Mouse (Mus musculus) megakaryocyte-erythroid progenitor cell, adult 5-6 weeks (primary cell): Measurements from ENCODE around the gene Gpd1. TPM values are rescaled to one million over a fixed set of nuclear protein-coding genes. Genes with fewer than 3 reads are reported as not detected.

Experiments
- ATAC-seq: replicated peaks from 2 replicates; pipeline ENCODE4 v1.8.0; 2016; ENCODE audit warnings: mild to moderate bottlenecking, inconsistent platforms; ENCODE audit not compliant: severe bottlenecking, poor library complexity, low FRiP score, low TSS enrichment
- total RNA-seq, 2 experiments: library from RNA; stranded (forward) in 1 of 2; stranded (reverse) in 1 of 2; fragments of 200-1000, 215-1000 nt in 1 of 2; fragments of >200 nt in 1 of 2; fragmentation: Nextera tagmentation in 1 of 2; gene quantifications; 2 replicates each; pipeline ENCODE4 v1.2.3; 2014 to 2017

The Gpd1 gene
- total RNA-seq (2014; fragmentation: Nextera tagmentation) = 0.49 TPM in 1 of 2 replicates, not detected in the other
- 0.23 TPM in 1 of 2 replicates, not detected in the other for total RNA-seq (2017)

- ATAC-seq = no peak
Measured at GRCm38 (mm10) chr15:99717386-99718334, at the start of gene Gpd1. Gene Gpd1 (plus strand): TSS chr15:99717515.

DNA sequence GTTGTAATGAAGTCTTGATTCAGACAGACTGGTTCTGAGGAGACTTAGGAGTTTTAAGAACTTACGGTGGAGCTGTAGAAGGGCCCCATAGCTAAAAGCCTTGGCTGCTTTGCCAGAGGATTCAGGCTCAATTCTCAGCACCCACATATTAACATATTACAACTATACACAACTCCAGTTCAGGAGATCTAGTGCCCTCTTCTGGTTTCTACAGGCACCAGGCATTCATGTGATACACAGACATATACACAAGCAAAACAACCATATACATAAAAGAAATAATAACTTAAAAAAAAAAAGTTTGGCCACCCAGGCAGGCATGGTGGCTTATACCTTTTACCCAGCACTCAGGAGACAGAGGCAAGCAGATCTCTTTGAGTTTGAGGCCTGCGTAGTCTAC lies 49.8 kb upstream of the Gpd1 start:
- ATAC-seq = no peak

DNA sequence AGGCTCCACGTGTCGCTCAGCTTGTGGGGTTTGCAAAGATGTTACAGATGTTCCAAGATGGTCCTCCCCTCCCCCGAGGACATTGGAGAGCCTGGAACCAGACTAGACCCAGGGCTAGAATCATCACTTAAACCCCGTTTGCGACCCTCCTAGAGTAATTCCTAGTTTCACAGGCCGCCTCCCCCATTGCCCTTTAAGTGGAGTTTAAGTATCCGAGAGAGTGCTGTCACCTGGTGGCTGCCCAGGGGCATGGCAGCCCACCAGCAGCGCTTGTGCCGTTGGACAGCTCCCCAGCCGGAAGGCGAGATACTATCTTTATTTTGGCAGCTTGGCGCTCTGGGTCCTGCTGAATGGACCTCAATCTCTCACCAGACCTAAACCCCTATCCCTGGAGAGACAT lies 48.4 kb upstream of the Gpd1 start:
- ATAC-seq = peak; percentile 51

- ATAC-seq = no peak
Measured at GRCm38 (mm10) chr15:99669392-99669791, 47.9 kb upstream of the Gpd1 start.

GRCm38 (mm10) chr15:99670154-99670821 lies 47.0 kb upstream of the Gpd1 start, which contains the start of gene Asic1:
Gene Asic1 (plus strand): TSS chr15:99670368.
- ATAC-seq = no peak

GRCm38 (mm10) chr15:99670964-99671670 lies 46.2 kb upstream of the Gpd1 start:
- ATAC-seq = no peak

GRCm38 (mm10) chr15:99671783-99672182 lies 45.5 kb upstream of the Gpd1 start:
- ATAC-seq = 0 out of 2 replicates have a peak, but pooled peaks have one; percentile 12

DNA sequence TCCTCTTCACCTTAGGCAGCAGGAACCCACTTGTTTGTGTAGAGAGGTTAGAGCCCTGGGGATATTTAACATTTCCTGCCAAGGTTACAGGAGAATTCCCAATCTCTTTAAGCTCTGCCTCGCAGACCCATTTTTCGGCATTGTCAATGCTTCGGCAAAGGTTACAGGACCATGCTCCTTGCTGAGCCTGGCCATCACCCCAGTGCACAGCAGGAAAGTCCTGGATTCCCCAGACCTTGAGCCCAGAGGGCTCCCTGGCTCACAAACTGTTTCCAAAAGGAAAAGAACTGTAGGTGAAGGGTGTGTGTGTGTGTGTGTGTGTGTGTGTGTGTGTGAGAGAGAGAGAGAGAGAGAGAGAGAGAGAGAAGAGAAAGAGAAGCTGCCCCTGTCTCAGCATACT lies 42.4 kb upstream of the Gpd1 start:
- no peak for ATAC-seq

GRCm38 (mm10) chr15:99677089-99677488 lies 40.2 kb upstream of the Gpd1 start:
- no peak for ATAC-seq

GRCm38 (mm10) chr15:99678063-99678800 lies 39.1 kb upstream of the Gpd1 start:
- ATAC-seq = no peak

DNA sequence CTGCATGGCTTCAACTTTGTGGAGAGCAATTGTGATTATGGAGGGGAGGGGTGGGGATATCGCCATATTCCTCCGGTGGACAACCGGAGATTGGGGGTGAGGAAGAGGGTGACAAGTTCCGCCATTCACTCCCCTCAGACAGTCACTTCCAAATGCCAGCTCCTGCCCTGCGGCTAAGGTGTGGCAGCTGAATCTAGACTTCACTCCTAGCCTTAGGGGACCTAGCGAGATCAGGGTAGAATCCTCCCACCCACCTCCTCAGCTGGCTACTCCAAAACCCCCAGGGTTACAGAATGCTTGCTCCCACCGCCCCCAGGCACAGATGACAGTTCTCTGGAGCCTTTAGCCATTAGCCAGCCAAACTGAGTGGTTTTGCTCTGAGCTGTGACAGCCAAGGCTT lies 38.3 kb upstream of the Gpd1 start:
- no peak for ATAC-seq

DNA sequence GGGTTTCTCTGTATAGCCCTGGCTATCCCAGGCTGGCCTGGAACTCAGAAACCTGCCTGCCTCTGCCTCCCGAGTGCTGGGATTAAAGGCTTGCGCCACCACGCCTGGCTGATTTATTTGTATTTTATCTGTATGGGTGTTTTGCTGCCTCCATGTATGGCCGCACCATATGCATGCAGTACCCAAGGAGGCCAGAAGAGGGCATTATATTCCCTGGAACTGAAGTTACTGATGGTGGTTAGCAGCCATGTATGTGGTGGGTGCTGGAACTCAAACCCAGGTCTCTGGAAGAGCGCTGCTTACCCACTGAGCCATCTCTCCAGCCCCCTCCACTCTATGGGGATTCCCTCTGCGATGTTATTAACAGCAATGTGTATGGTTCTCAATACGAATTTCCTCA lies 34.4 kb upstream of the Gpd1 start:
- peak; percentile 34; the same call in 1 of the 2 replicates for ATAC-seq

DNA sequence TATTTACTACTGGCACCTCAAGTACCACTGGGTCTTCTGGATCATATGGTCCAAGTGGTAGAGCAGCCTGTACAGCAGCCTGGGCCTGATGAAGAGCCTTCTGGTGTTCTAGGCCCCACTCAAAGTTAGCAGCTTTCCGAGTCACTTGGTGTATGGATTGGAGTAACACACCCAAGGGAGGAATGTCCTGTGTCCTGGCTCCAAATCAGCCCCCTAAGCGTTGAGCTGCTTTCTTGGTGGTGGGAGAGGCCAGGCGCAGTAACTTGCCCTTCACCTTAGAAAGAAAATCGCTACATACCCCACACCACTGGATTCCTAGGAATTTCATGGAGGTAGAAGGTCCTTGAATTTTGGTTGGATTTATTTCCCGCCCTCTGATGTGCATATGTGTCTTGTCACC lies 33.2 kb upstream of the Gpd1 start:
- ATAC-seq = no peak

DNA sequence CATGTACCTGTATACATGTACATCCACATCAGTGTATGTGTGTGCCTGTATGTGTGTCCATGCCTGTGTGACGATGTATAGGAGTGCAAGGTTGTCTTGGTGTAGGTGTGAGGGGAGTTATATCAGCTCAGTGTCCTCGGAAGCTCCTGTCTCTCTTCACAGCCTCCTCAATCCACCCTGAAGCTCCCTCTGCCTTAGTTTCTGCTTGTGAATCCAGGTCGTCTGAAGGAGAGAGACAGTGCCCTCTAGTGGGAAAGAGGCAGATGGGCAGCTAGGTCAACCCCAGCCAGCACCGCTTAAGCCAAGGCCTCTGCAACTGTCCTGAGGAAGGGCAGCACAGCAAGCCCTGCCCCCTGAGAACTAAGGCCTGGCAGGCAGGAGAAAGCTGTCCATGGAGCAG lies 28.6 kb upstream of the Gpd1 start:
- ATAC-seq = peak; percentile 86

DNA sequence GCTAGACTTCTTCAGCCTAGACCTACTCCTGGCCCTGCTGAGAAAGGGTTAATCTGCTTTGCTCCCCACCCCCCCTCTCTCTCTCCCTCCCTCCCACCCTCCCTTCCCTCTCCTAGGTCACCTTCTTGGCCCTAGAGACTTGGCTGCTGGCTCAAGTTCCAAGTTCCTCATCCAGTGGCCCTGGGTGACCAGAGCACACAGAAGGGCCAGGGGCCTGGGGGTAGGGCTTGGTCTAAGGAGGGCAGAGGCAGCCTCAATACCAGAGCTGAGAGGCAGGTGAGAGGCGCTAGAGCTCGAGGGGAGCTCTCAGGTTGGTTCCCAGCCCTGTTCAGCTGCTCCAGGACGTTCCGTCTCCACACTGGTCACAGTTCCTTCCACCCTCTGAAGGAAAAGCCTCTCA lies 26.4 kb upstream of the Gpd1 start:
- no peak for ATAC-seq

- no peak for ATAC-seq
Measured at GRCm38 (mm10) chr15:99691976-99692375, 25.3 kb upstream of the Gpd1 start.

DNA sequence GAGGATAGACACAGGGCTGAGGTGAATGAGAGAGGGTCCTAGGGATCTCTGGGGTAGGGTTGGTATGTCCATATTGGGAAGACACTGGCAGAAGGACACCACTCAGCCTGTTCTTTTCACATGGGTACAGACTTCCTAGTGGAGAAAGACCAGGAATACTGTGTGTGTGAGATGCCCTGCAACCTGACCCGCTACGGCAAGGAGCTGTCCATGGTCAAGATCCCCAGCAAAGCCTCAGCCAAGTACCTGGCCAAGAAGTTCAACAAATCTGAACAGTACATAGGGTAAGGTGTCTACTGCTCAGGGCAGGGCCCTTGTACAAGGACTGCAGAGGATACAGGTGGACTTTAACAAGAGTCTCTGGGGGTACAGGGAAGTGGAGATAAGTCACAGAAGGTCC lies 20.0 kb upstream of the Gpd1 start:
- no peak for ATAC-seq

DNA sequence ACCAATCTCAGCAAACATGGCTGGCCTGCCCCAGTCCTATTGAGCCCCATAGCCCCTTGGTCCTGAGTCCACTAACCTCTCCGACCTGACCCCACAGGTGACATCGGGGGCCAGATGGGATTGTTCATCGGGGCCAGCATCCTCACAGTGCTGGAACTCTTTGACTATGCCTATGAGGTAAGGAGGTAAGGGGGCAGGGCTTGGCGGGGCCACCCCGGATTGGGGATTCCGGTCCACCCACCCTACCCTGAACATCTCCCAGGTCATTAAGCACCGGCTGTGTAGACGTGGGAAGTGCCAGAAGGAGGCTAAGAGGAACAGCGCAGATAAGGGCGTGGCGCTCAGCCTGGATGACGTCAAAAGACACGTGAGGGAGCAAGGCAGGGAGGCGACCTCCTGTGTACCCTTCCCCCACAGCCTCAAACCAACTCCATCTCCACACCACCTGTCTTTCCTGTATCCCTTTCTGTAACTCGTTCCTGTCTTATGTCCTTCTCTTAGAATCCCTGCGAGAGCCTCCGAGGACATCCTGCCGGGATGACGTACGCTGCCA lies 18.7 kb upstream of the Gpd1 start:
- ATAC-seq = no peak

GRCm38 (mm10) chr15:99699715-99700114 lies 17.6 kb upstream of the Gpd1 start:
- no peak for ATAC-seq
